Mouse (Mus musculus) lung, embryonic 16.5 days (tissue): ENCODE measurements around the gene Lrrc61. TPM values are rescaled to one million over a fixed set of nuclear protein-coding genes. Genes with fewer than 3 reads are reported as not detected.

Experiments used
- ATAC-seq: fragments of 200-750 bp; cut with Nextera tagmentation; 2 replicates; pipeline ENCODE4 v1.8.0; 2017; ENCODE audit warnings: low read depth, mild to moderate bottlenecking, moderate library complexity
- H3K27ac ChIP-seq: fragments of 300-500 bp; sonication (generic); 2 replicates; pipeline ENCODE4 v1.5.1; 2014; ENCODE audit warnings: mild to moderate bottlenecking, control low read depth, low read length
- H3K27me3 ChIP-seq: fragments of 300-500 bp; sonication (generic); 2 replicates; pipeline ENCODE4 v1.6.1; 2014; ENCODE audit warnings: low read depth, low read length, mixed read lengths; ENCODE audit not compliant: control insufficient read depth, insufficient read depth
- H3K36me3 ChIP-seq: fragments of 300-500 bp; sonication (generic); 2 replicates; pipeline ENCODE4 v1.6.1; 2014; ENCODE audit warnings: low read length; ENCODE audit not compliant: control insufficient read depth, insufficient read depth
- H3K4me1 ChIP-seq: fragments of 300-500 bp; sonication (generic); replicated peaks from 2 replicates; pipeline ENCODE4 v1.6.1; 2014; ENCODE audit warnings: low read length, mixed read lengths; ENCODE audit not compliant: control insufficient read depth, insufficient read depth
- H3K4me2 ChIP-seq: fragments of 300-500 bp; sonication (generic); 2 replicates; pipeline ENCODE4 v1.6.1; 2014; ENCODE audit warnings: low read depth, low read length, control low read depth
- H3K4me3 ChIP-seq: fragments of 300-500 bp; sonication (generic); 2 replicates; pipeline ENCODE4 v1.5.1; 2014; ENCODE audit warnings: mild to moderate bottlenecking, low read length, control low read depth
- H3K9ac ChIP-seq: fragments of 300-500 bp; sonication (generic); 2 replicates; pipeline ENCODE4 v1.6.1; 2014; ENCODE audit warnings: low read length, control low read depth
- H3K9me3 ChIP-seq: fragments of 300-500 bp; sonication (generic); 2 replicates; pipeline ENCODE4 v1.6.1; 2016; ENCODE audit warnings: low read length; ENCODE audit not compliant: control insufficient read depth
- WGBS: fragments of 180-500 bp; shearing (Covaris S2); extraction: QIAGEN DNeasy Blood & Tissue Kit; methylation state at CpG from one replicate; pipeline ENCODE4 v1.1.7; 2014; 5-methylcytosine and 5-hydroxymethylcytosine counted together
- polyA plus RNA-seq: library from polyadenylated mRNA; unstranded; fragments of >200 nt; fragmentation: Nextera tagmentation; extraction: Ambion mirVana; gene quantifications from 2 replicates; pipeline ENCODE4 v1.2.1, GENCODE M21; 2015

Gene Lrrc61
- polyA plus RNA-seq, 1 experiment from 2014 or later, result 8.8 TPM

GRCm38 (mm10) chr6:48533475-48533874, 21.1 kb upstream of the Lrrc61 start:
- Histone ChIP-seq H3K27ac (no peak overlapping the region), H3K27me3 (no peaks in the 10 kb centered on the region), H3K4me3 (no peak overlapping the region), H3K36me3 (no peaks in the 10 kb centered on the region), H3K9ac (no peak overlapping the region), H3K4me1 (peaks cover 3% of the 10 kb centered on the region; the same call in 1 of the 2 replicates), H3K4me2 (no peak overlapping the region), H3K9me3 (no peaks in the 10 kb centered on the region)
- 63% methylated on average over 2 of the region's 2 CpGs for WGBS
- no peak for ATAC-seq

- Histone ChIP-seq H3K9me3 (no peaks in the 10 kb centered on the region), H3K9ac (no peak overlapping the region), H3K4me1 (peaks cover 3% of the 10 kb centered on the region; the same call in 1 of the 2 replicates), H3K27ac (no peak overlapping the region), H3K4me2 (no peak overlapping the region), H3K27me3 (no peaks in the 10 kb centered on the region), H3K4me3 (no peak overlapping the region), H3K36me3 (no peaks in the 10 kb centered on the region)
- WGBS, result 81% methylated on average over 8 of the region's 8 CpGs
- ATAC-seq, result no peak
Observed at GRCm38 (mm10) chr6:48534913-48535312, 19.7 kb upstream of the Lrrc61 start.

GRCm38 (mm10) chr6:48536091-48536490, 18.5 kb upstream of the Lrrc61 start:
- H3K4me2 ChIP-seq, result no peak overlapping the region
- H3K9me3 ChIP-seq, result no peaks in the 10 kb centered on the region
- H3K27ac ChIP-seq, result no peak overlapping the region
- no peak for ATAC-seq
- H3K4me3 ChIP-seq, result no peak overlapping the region
- H3K9ac ChIP-seq, result no peak overlapping the region
- 59% methylated on average over 4 of the region's 4 CpGs for WGBS
- no peaks in the 10 kb centered on the region; the same call in 1 of the 2 replicates for H3K4me1 ChIP-seq
- H3K36me3 ChIP-seq, result no peaks in the 10 kb centered on the region
- no peaks in the 10 kb centered on the region for H3K27me3 ChIP-seq

- peak; percentile 66 for ATAC-seq
- H3K4me2 ChIP-seq, result peak within 1 kb of the TSS; percentile 60
- H3K4me3 ChIP-seq, result peak within 1 kb of the TSS; percentile 38
- peak within 1 kb of the TSS; percentile 53 for H3K9ac ChIP-seq
- 7% methylated on average over 38 of the region's 38 CpGs for WGBS
- no peaks in the 10 kb centered on the region for H3K36me3 ChIP-seq
- peaks cover 12% of the 10 kb centered on the region for H3K4me1 ChIP-seq
- no peak within 1 kb of the TSS for H3K27ac ChIP-seq
- H3K27me3 ChIP-seq, result no peaks in the 10 kb centered on the region
- H3K9me3 ChIP-seq, result no peaks in the 10 kb centered on the region
Observed at GRCm38 (mm10) chr6:48537105-48537954, 17.3 kb upstream of the Lrrc61 start, which contains the start of gene Atp6v0e2. Atp6v0e2 (plus strand) TSS chr6:48537615.

- ATAC-seq, result no peak
- Histone ChIP-seq H3K9ac (no peak overlapping the region), H3K27ac (no peak overlapping the region), H3K27me3 (no peaks in the 10 kb centered on the region), H3K36me3 (no peaks in the 10 kb centered on the region), H3K4me1 (peaks cover 13% of the 10 kb centered on the region), H3K4me3 (no peak overlapping the region), H3K4me2 (no peak overlapping the region), H3K9me3 (no peaks in the 10 kb centered on the region)
- 71% methylated on average over 5 of the region's 5 CpGs for WGBS
Observed at GRCm38 (mm10) chr6:48538841-48539737, 15.5 kb upstream of the Lrrc61 start.

- Histone ChIP-seq H3K27ac (no peak overlapping the region), H3K9ac (no peak overlapping the region), H3K36me3 (no peaks in the 10 kb centered on the region), H3K4me2 (no peak overlapping the region), H3K4me3 (no peak overlapping the region), H3K4me1 (peaks cover 13% of the 10 kb centered on the region), H3K27me3 (no peaks in the 10 kb centered on the region), H3K9me3 (no peaks in the 10 kb centered on the region)
- no peak for ATAC-seq
- WGBS, result 68% methylated on average over 5 of the region's 5 CpGs
Observed at GRCm38 (mm10) chr6:48539860-48540259, 14.7 kb upstream of the Lrrc61 start.

GRCm38 (mm10) chr6:48540721-48541120, 13.9 kb upstream of the Lrrc61 start:
- Histone ChIP-seq H3K36me3 (no peaks in the 10 kb centered on the region), H3K4me3 (no peak overlapping the region), H3K4me1 (peaks cover 13% of the 10 kb centered on the region), H3K9ac (no peak overlapping the region), H3K27me3 (no peaks in the 10 kb centered on the region), H3K4me2 (no peak overlapping the region), H3K27ac (no peak overlapping the region), H3K9me3 (no peaks in the 10 kb centered on the region)
- no peak for ATAC-seq
- WGBS, result 40% methylated on average over 3 of the region's 3 CpGs

GRCm38 (mm10) chr6:48541560-48542450, 12.8 kb upstream of the Lrrc61 start:
- Histone ChIP-seq H3K9ac (no peak overlapping the region), H3K4me2 (no peak overlapping the region), H3K4me1 (peaks cover 13% of the 10 kb centered on the region), H3K36me3 (no peaks in the 10 kb centered on the region), H3K27me3 (no peaks in the 10 kb centered on the region), H3K9me3 (no peaks in the 10 kb centered on the region), H3K27ac (peak overlapping the region; percentile 43), H3K4me3 (no peak overlapping the region)
- WGBS, result 22% methylated on average over 7 of the region's 7 CpGs
- peak; percentile 31; the same call in 1 of the 2 replicates for ATAC-seq
